Mouse (Mus musculus) erythroblast, embryonic 14.5 days (primary cell): ENCODE results near the gene Naip2. TPM values are rescaled to one million over a fixed set of nuclear protein-coding genes. Genes with fewer than 3 reads are reported as not detected.
"Not testable (repeated sequence)": the region's sequence is repeated elsewhere in the genome, so short reads cannot be mapped to it uniquely, and the experiment has no call there.

Experiments used
- H3K27me3 ChIP-seq: 2 replicates; pipeline ENCODE4 v1.6.1; 2012; ENCODE audit warnings: inconsistent platforms; ENCODE audit not compliant: control insufficient read depth
- H3K36me3 ChIP-seq: 2 replicates; pipeline ENCODE4 v1.6.1; 2012; ENCODE audit warnings: mild to moderate bottlenecking, inconsistent platforms; ENCODE audit not compliant: control insufficient read depth
- H3K4me1 ChIP-seq: 2 replicates; pipeline ENCODE4 v1.6.1; 2012; ENCODE audit warnings: inconsistent platforms; ENCODE audit not compliant: control insufficient read depth
- H3K4me3 ChIP-seq: replicated peaks from 2 replicates; pipeline ENCODE3; 2012; ENCODE audit warnings: moderate library complexity, mild to moderate bottlenecking, inconsistent platforms
- H3K9me3 ChIP-seq: 2 replicates; pipeline ENCODE4 v1.6.1; 2012; ENCODE audit warnings: low read length, inconsistent platforms, mixed read lengths; ENCODE audit not compliant: control insufficient read depth
- GATA1 ChIP-seq: IDR thresholded peaks from 2 replicates; pipeline ENCODE4 v1.6.1; 2012; ENCODE audit warnings: low read length, inconsistent platforms, mixed read lengths
- TAL1 ChIP-seq: IDR thresholded peaks from 3 replicates; pipeline ENCODE4 v1.6.1; 2012; ENCODE audit warnings: low read length, inconsistent platforms, mixed read lengths
- polyA plus RNA-seq: library from polyadenylated mRNA; stranded (reverse); fragments of >175 nt; gene quantifications from 2 replicates; pipeline ENCODE4 v1.2.3, GENCODE M21; 2012

Gene Naip2
- polyA plus RNA-seq, 1 experiment, result not detected

DNA sequence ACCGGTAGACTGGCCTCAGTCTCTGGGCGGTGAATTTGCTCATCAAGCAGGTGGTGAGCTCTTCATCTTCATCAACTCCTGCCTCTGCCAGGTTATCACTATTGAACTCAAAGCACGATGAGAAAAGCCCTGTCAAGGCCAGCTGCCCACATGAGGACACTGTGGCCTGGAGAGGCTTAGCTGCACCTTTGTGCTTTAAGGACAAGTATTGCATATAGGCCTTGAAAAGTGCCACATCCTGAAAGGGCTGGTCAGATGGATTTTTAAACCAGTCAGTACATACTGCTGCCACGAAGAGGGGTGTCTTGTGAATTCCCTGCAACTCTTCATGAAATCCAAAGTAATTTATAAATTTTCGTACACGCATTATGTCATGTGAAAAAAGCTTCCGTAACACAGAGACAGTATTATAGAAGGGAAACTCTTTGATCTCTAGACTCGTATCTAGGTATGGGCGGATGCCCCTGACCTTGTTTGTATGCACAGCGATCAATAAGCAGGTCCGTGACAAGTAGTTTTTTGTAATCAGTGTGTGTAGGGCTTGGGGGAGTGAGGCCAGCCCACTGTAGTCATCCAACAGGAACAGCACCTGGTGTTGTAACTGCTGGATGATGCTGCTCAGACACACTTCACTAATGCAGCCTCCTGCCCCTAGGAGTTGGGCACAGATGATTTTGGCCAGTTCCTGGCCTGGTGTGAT lies 40.6 kb downstream of the Naip2 start:
- H3K4me3 ChIP-seq, H3K27me3 ChIP-seq, H3K4me1 ChIP-seq, H3K9me3 ChIP-seq, H3K36me3 ChIP-seq: not testable (repeated sequence)

DNA sequence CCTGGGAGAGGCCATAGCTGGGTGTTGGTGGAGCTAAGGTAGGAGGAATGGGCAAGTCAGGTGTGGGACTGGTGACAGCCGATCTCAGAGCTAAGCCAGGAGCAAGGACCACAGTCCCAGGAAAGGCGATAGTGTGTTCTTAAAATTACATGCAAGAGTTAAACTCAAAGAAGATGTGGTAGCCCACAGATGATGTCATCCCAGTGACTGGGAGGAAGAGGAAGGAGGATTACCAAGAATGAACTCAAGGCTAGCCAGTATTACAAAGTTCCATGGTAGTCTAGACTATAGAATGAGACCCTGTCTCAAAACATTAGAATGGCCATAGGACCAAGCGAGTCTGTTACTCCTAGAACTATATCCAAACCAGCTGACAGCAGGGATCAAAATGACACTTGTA lies 45.3 kb downstream of the Naip2 start:
- Histone ChIP-seq H3K36me3 (no peaks in the 10 kb centered on the region), H3K4me1 (no peaks in the 10 kb centered on the region), H3K27me3 (no peaks in the 10 kb centered on the region), H3K4me3 (no peak overlapping the region), H3K9me3 (peaks cover 3% of the 10 kb centered on the region)
- TF ChIP-seq GATA1 (no peak), TAL1 (no peak)

DNA sequence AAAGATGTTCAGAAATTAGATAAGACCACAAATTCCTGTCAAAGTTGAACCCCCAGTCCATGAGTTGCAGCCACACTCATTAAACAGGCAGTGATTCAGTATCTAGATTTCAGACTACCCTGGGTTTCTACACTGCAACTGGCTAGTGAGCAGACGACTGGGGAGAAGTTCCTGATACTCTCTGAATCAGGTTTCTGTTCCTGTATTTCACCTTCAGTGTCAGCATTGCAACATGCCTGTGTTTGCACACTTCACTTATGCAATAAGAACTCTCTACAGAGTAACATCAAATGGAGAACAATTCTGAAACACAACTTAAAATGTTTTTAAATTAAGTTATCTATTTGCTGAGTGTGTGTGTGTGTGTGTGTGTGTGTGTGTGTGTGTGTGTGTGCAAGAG lies 49.2 kb downstream of the Naip2 start:
- H3K9me3 ChIP-seq, result peaks cover 3% of the 10 kb centered on the region
- H3K36me3 ChIP-seq, result no peaks in the 10 kb centered on the region
- H3K4me3 ChIP-seq, result no peak overlapping the region
- H3K27me3 ChIP-seq, result no peaks in the 10 kb centered on the region
- no peak for TF ChIP-seq GATA1
- TF ChIP-seq TAL1, result no peak
- H3K4me1 ChIP-seq, result no peaks in the 10 kb centered on the region

- Histone ChIP-seq H3K4me3 (no peak overlapping the region), H3K36me3 (peaks cover 21% of the 10 kb centered on the region), H3K9me3 (no peaks in the 10 kb centered on the region), H3K27me3 (no peaks in the 10 kb centered on the region), H3K4me1 (no peaks in the 10 kb centered on the region)
- TF ChIP-seq TAL1, result no peak
- no peak for TF ChIP-seq GATA1
Observed at GRCm38 (mm10) chr13:100141646-100142314, 60.1 kb downstream of the Naip2 start.

GRCm38 (mm10) chr13:100125258-100125643 lies 76.6 kb downstream of the Naip2 start:
- TF ChIP-seq TAL1 (no peak), GATA1 (no peak)
- Histone ChIP-seq H3K4me1 (peaks cover 22% of the 10 kb centered on the region), H3K9me3 (no peaks in the 10 kb centered on the region), H3K4me3 (peak overlapping the region; percentile 79), H3K36me3 (peaks cover 31% of the 10 kb centered on the region), H3K27me3 (no peaks in the 10 kb centered on the region)

DNA sequence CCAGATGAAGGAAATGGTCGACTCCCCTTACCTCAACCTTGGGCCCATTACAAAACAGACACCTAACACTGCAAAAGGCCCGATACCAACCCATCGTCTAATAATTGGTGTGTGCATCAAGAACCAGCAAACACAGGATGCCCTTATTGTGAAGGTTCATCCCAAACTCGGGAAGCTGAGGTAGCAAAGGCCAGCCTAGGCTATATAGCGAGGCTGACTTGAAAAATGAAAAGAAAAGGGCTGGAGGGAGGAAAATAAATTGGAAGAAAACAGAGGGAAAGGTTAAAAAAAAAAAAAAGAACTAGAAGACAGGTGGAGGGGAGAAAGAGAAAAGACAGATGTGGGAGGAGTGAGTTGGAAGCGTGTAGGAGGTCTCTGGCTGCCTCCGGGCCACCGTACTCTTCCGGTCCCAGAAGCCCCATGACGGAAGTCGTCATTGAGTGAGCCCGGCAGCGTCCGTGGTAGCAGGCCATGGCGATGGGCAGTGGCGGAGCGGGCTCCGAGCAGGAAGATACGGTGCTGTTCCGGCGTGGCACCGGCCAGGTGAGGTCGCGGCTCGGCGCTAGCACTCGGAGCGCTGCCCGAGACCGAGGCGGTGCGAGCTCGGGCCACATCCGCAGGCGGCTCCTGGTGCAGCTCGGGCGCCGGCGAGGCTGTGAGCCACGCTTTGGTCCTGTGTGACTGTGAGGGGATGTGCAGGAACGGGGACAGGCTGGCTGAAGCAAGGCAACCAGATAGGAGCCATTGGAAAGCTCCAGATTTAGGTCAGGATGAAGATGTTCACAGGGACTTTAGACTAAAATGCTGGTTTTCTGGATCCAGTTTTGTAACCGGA lies 77.3 kb downstream of the Naip2 start, which contains the start of gene Smn1:
Smn1 (plus strand) TSS at position 430 of the 835 bp plus-strand sequence.
- Histone ChIP-seq H3K36me3 (peaks cover 29% of the 10 kb centered on the region), H3K4me3 (peak within 1 kb of the TSS; percentile 79), H3K9me3 (no peaks in the 10 kb centered on the region), H3K27me3 (no peaks in the 10 kb centered on the region), H3K4me1 (peaks cover 22% of the 10 kb centered on the region)
- TF ChIP-seq TAL1 (no peak), GATA1 (no peak)

DNA sequence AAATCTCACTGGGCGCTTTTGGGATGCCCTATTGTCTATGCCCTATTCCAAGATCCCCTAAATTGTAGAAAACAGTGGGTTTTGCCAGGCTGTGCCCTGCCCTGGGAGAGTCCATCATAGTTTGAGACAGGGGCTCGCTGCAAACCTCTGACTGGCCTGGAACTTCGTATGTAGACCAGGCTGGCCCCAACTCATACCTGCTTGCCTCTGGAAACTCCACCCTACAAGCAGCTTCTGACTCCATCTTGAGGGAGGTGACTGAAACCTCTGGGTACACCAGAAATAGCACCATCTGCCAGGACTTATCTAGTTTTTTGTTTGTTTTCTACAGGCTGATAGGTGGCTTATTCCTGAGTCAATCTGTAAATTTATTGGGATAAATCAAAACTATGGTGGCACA lies 77.9 kb downstream of the Naip2 start:
- H3K27me3 ChIP-seq, result no peaks in the 10 kb centered on the region
- H3K4me3 ChIP-seq, result peak overlapping the region; percentile 79
- TF ChIP-seq GATA1 (no peak), TAL1 (no peak)

DNA sequence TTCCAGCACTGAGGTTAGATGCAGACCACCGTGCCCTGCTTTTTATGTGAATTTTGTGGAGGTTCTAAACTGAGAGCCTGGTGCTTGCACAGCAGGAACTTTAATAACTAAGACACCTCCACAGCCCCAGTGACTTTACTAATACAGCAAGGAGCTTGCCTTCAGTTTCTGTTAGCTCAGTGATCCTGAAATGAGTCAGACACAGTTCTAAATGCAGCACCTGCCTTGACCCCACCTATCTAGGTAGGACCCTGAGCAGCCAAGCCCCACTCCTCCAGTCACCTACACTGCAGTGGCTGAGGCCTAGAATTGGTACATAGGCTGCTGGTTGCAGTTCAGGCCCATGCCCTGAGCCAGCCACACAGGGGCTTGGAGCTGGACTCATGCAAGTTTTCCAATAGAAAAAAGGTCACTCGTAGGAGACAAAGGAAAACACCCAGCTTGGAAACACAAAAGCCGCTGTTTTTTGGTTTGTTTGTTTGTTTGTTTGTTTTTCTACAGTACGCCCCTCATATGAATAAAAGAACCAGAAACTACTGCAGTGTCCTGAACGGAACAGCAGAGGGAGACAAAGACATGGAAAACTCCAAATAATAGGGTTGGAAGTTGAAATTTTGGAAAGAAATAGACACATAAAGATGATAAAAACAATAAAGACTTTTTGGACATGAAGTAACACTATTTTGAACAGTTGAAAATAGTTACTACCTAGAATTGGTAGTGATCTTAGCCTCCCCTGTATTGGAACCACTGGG lies 89.5 kb downstream of the Naip2 start:
- Histone ChIP-seq H3K4me1 (peaks cover 17% of the 10 kb centered on the region), H3K9me3 (no peaks in the 10 kb centered on the region), H3K4me3 (no peak overlapping the region), H3K36me3 (no peaks in the 10 kb centered on the region), H3K27me3 (peaks cover 10% of the 10 kb centered on the region)
- TF ChIP-seq TAL1 (no peak), GATA1 (no peak)

More for the DNA sequence above, 77.9 kb downstream of the Naip2 start:
- Histone ChIP-seq H3K4me1 (peaks cover 22% of the 10 kb centered on the region), H3K9me3 (no peaks in the 10 kb centered on the region), H3K36me3 (peaks cover 23% of the 10 kb centered on the region)
